ENCODE assay signal across 1 mouse cellular context in genomic region chr2:30205629-30206357, GRCm38 (mm10).
TF ChIP-seq lines count a peak whose summit lies in the region.

Gene Kyat1 (minus strand): TSS chr2:30205847.

TF ChIP-seq in MEL, 35 proteins besides CTCF, POLR2A, EP300 and RAD21 (continued from another document):
- no peak for TF ChIP-seq ZC3H11A (IDR thresholded peaks at IDR 0.05; ENCODE audit: low read depth, low read length)
- no peak for TF ChIP-seq MAFK (IDR thresholded peaks at IDR 0.05; ENCODE audit: borderline replicate concordance, low read depth, low read length)
- TF ChIP-seq MAX (IDR thresholded peaks at IDR 0.05; ENCODE audit: low read length) = peak; percentile 75
- TF ChIP-seq TAL1 (IDR thresholded peaks at IDR 0.05; ENCODE audit: low read length) = no peak
